Mouse (Mus musculus): Measurements from ENCODE around the gene Ppp2r5a.
"Not testable (repeated sequence)": the region's sequence is repeated elsewhere in the genome, so short reads cannot be mapped to it uniquely, and the experiment has no call there.

DNA sequence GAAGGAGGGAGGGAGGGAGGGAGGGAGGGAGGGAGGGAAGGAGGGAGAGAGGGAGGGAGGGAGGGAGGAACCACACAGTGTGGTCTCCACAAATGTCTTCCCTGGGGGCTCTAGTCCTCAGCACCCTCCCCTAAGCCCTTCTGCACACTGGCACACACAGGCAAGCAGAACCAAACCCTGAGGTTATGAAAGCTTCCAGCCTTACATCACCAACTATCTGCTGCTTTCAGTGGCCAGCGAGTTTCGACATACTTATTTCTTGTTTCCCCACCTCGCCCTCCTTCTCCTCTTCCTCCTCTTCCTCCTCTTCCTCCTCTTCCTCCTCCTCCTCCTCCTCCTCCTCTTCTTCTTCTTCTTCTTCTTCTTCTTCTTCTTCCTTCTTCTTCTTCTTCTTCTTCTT, 19.6 kb upstream of the Ppp2r5a start:
- not testable (repeated sequence) for TF ChIP-seq POLR2A (IDR thresholded peaks at IDR 0.05; ENCODE audit: insufficient read length, low read depth); USF1 (IDR thresholded peaks at IDR 0.05; ENCODE audit: low read depth); MYOG (IDR thresholded peaks at IDR 0.05; ENCODE audit: control insufficient read depth in 1 of 3, insufficient read depth in 1 of 3, insufficient read length in 2 of 3, low read depth in 2 of 3); REST (IDR thresholded peaks at IDR 0.05; ENCODE audit: insufficient read depth, insufficient read length); TCF3 (IDR thresholded peaks at IDR 0.05; ENCODE audit: insufficient read length, low read depth); E2F4 (IDR thresholded peaks at IDR 0.05; ENCODE audit: insufficient read depth)

All from myocyte (in vitro differentiated cells).